Mouse (Mus musculus) mammary gland, adult 2 months (tissue): Measurements from ENCODE around the gene Vwa3a. TPM values are rescaled to one million over a fixed set of nuclear protein-coding genes. Genes with fewer than 3 reads are reported as not detected.

Experiments used
- polyA plus RNA-seq: library from polyadenylated mRNA; depleted of rRNA; stranded (reverse); fragments of >200 nt; gene quantifications from 2 replicates; pipeline ENCODE4 v1.2.3, GENCODE M21; 2012; ENCODE audit warnings: low replicate concordance; rRNA removed

Gene Vwa3a
- polyA plus RNA-seq: 1.3 and 3.1 TPM in 2 replicates

GRCm38 (mm10) chr7:120739018-120739417, at the start of gene Vwa3a:
Vwa3a (plus strand) TSS chr7:120739318.

GRCm38 (mm10) chr7:120811834-120812415, 72.8 kb downstream of the Vwa3a start, which contains the start of gene Gm5737:
Gm5737 (plus strand) TSS chr7:120812365.

GRCm38 (mm10) chr7:120842345-120843036, 103.4 kb downstream of the Vwa3a start, which contains the start of gene Eef2k:
Eef2k (plus strand) TSS chr7:120842831.

Other genes starting within 250 kb of the Vwa3a start
- 50.1 and 206 TPM in 2 replicates for gene Uqcrc2, start 104.1 kb upstream of the Vwa3a start, polyA plus RNA-seq
- not detected in 2 replicates for gene Pdzd9, start 69.0 kb upstream of the Vwa3a start, polyA plus RNA-seq
- 19.1 and 22.5 TPM in 2 replicates for gene Mosmo, start 61.7 kb upstream of the Vwa3a start, polyA plus RNA-seq
- 0.26 TPM in 1 of 2 replicates, not detected in the other for gene Gm5737, start 73.0 kb downstream of the Vwa3a start, polyA plus RNA-seq
- 12.9 and 26.8 TPM in 2 replicates for gene Eef2k, start 103.5 kb downstream of the Vwa3a start, polyA plus RNA-seq
- 14.6 and 15.3 TPM in 2 replicates for gene Polr3e, start 178.4 kb downstream of the Vwa3a start, polyA plus RNA-seq
- gene Cdr2, start 243.0 kb downstream of the Vwa3a start, polyA plus RNA-seq: 13.3 and 14.4 TPM in 2 replicates
- gene Mfsd13b, start 243.2 kb downstream of the Vwa3a start, polyA plus RNA-seq: 0.47 and 0.96 TPM in 2 replicates